Mouse (Mus musculus): ENCODE measurements around the gene Foxl2.

DNA sequence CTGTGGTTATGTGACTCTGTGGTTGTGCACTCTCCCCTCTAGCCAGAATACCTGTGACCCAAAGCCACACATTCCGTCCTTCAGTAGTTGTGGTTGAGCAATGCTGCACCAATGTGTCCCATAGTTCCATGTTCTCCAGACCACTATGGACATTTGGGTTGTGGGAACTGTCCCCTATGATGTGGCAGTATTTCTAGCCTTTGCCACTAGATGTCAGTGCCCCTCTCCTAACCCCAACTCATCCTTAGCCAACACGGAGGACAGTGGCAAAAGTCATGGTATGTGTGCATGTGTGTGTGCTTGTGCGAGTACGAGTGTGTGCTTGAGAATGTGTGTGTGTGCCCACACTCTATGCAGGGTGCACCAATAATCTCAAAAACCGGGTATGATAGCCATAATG lies 21.4 kb downstream of the Foxl2 start:
- no peak for TF ChIP-seq USF1 (IDR thresholded peaks at IDR 0.05; ENCODE audit: low read depth)
- no peak for TF ChIP-seq POLR2AphosphoS2 (IDR thresholded peaks at IDR 0.05; ENCODE audit: insufficient read length, low read depth)
- TF ChIP-seq POLR2A (IDR thresholded peaks at IDR 0.05; ENCODE audit: insufficient read length, low read depth), result no peak
- TF ChIP-seq SRF (IDR thresholded peaks at IDR 0.05; ENCODE audit: control insufficient read depth, insufficient read length, low read depth), result no peak
